In the genomic region with DNA sequence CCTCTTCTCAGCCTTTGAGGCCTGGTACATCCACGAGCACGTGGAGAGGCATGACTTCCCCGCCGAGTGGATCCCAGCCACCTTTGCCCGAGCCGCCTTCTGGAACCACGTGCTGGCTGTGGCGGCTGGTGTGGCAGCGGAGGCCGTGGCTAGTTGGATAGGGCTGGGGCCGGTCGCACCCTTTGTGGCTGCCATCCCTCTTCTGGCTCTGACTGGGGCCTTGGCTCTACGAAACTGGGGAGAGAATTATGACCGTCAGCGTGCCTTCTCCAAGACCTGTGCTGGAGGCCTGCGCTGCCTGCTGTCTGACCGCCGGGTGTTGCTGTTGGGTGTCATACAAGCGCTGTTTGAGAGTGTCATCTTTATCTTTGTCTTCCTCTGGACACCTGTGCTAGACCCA, we compare ENCODE assay signal across 9 mouse cellular contexts. TPM values are rescaled to one million over a fixed set of nuclear protein-coding genes. Genes with fewer than 3 reads are reported as not detected.
DNase-seq lines count a peak whose midpoint lies in the region; ATAC-seq and TF ChIP-seq lines count a peak whose summit lies in the region.
"Had no signal": no experiment of that assay in that cellular context is flagged by ENCODE, and none has a peak within 500 bp of the region (broad histone marks: within the 10 kb centered on the region; RNA-seq: fewer than 3 reads in every experiment).

No protein-coding gene starts in this region.

- intact Hi-C loops in heart, postnatal 10 days (cut with DNase I): no loop called here

- H3K9ac ChIP-seq in heart, embryonic 15.5 days: no peak overlapping the region
- H3K9ac ChIP-seq in hindbrain, embryonic 14.5 days: no peak overlapping the region; the same call in 1 of the 2 replicates
- no peak overlapping the region for H3K9ac ChIP-seq in midbrain, embryonic 14.5 days (replicated peaks; ENCODE audit: low read length)

- WGBS in heart, embryonic 15.5 days: 94% methylated on average over 19 of the region's 19 CpGs
- WGBS in hindbrain, embryonic 14.5 days: 97% methylated on average over 19 of the region's 19 CpGs
- 95% methylated on average over 19 of the region's 19 CpGs for WGBS in midbrain, embryonic 14.5 days
- 92% methylated on average over 19 of the region's 19 CpGs for WGBS in lung, adult 2 months

- H3K9me3 ChIP-seq in heart, embryonic 15.5 days (replicated peaks): no peaks in the 10 kb centered on the region
- no peaks in the 10 kb centered on the region for H3K9me3 ChIP-seq in hindbrain, embryonic 14.5 days (ENCODE audit: control insufficient read depth, low read length)
- H3K9me3 ChIP-seq in midbrain, embryonic 14.5 days (ENCODE audit: control insufficient read depth, low read length): no peaks in the 10 kb centered on the region

- no peak for TF ChIP-seq CTCF in bone marrow macrophage, adult 2 months (IDR thresholded peaks at IDR 0.05; ENCODE audit: low read depth, low read length)
- TF ChIP-seq CTCF in lung, adult 2 months (IDR thresholded peaks at IDR 0.05; ENCODE audit: insufficient read depth, low read length): no peak

- H3K4me2 ChIP-seq in heart, embryonic 15.5 days: peak overlapping the region; percentile 71
- peak overlapping the region; percentile 94 for H3K4me2 ChIP-seq in hindbrain, embryonic 14.5 days (replicated peaks)
- peak overlapping the region; percentile 55 for H3K4me2 ChIP-seq in midbrain, embryonic 14.5 days (ENCODE audit: low read length)

- H3K36me3 ChIP-seq in heart, embryonic 15.5 days: peaks cover 13% of the 10 kb centered on the region
- peaks cover 26% of the 10 kb centered on the region for H3K36me3 ChIP-seq in hindbrain, embryonic 14.5 days (replicated peaks; ENCODE audit: control insufficient read depth, insufficient read depth)
- peaks cover 14% of the 10 kb centered on the region for H3K36me3 ChIP-seq in midbrain, embryonic 14.5 days (ENCODE audit: control insufficient read depth, insufficient read depth, low read length)

- peaks cover 21% of the 10 kb centered on the region for H3K4me1 ChIP-seq in heart, embryonic 15.5 days (replicated peaks)
- peaks cover 40% of the 10 kb centered on the region for H3K4me1 ChIP-seq in bone marrow macrophage, adult 2 months (ENCODE audit: control insufficient read depth, insufficient read depth, low read length)
- H3K4me1 ChIP-seq in hindbrain, embryonic 14.5 days (replicated peaks; ENCODE audit: control insufficient read depth, insufficient read depth, low read length): peaks cover 9% of the 10 kb centered on the region
- peaks cover 10% of the 10 kb centered on the region for H3K4me1 ChIP-seq in midbrain, embryonic 14.5 days (ENCODE audit: control insufficient read depth, insufficient read depth, low read length)
- H3K4me1 ChIP-seq in lung, adult 2 months (ENCODE audit: control insufficient read depth, insufficient read depth, low read length): peaks cover 4% of the 10 kb centered on the region; the same call in 1 of the 2 replicates

- peak overlapping the region; percentile 69; the same call in 1 of the 2 replicates for H3K4me3 ChIP-seq in heart, embryonic 15.5 days
- H3K4me3 ChIP-seq in bone marrow macrophage, adult 2 months (ENCODE audit: insufficient read depth, low read length): peak overlapping the region; percentile 97
- peak overlapping the region; percentile 74 for H3K4me3 ChIP-seq in hindbrain, embryonic 14.5 days (replicated peaks; ENCODE audit: low read length)
- no peak overlapping the region for H3K4me3 ChIP-seq in midbrain, embryonic 14.5 days (replicated peaks; ENCODE audit: low read depth, low read length)
- no peak overlapping the region for H3K4me3 ChIP-seq in lung, adult 2 months (replicated peaks; ENCODE audit: extremely low read depth, low read depth, low read length)

- no peaks in the 10 kb centered on the region for H3K27me3 ChIP-seq in heart, embryonic 15.5 days
- H3K27me3 ChIP-seq in hindbrain, embryonic 14.5 days (ENCODE audit: control insufficient read depth, insufficient read depth, low read length): no peaks in the 10 kb centered on the region
- H3K27me3 ChIP-seq in midbrain, embryonic 14.5 days (ENCODE audit: control insufficient read depth, insufficient read depth, low read length): no peaks in the 10 kb centered on the region

- H3K27ac ChIP-seq in heart, embryonic 15.5 days: no peak overlapping the region
- H3K27ac ChIP-seq in bone marrow macrophage, adult 2 months (ENCODE audit: insufficient read depth, low read depth, low read length): no peak overlapping the region
- no peak overlapping the region for H3K27ac ChIP-seq in hindbrain, embryonic 14.5 days
- no peak overlapping the region for H3K27ac ChIP-seq in midbrain, embryonic 14.5 days (replicated peaks; ENCODE audit: low read depth, low read length)

- TF ChIP-seq POLR2A in bone marrow macrophage, adult 2 months (IDR thresholded peaks at IDR 0.05; ENCODE audit: borderline replicate concordance, low read depth, low read length): no peak
- TF ChIP-seq POLR2A in lung, adult 2 months (IDR thresholded peaks at IDR 0.05; ENCODE audit: borderline replicate concordance, extremely low read depth, low read depth, low read length): no peak

- no peak for ATAC-seq in heart, embryonic 15.5 days (replicated peaks; ENCODE audit: insufficient number of reproducible peaks, insufficient read depth, low FRiP score, low read depth)
- no peak for ATAC-seq in hindbrain, embryonic 14.5 days (ENCODE audit: low FRiP score)
- ATAC-seq in midbrain, embryonic 14.5 days (ENCODE audit: low FRiP score, low TSS enrichment): no peak
- ATAC-seq in frontal cortex, adult (ENCODE audit: low TSS enrichment): no peak

- no peak for DNase-seq in heart, postnatal 10 days
- no peak for DNase-seq in hindbrain, embryonic 14.5 days (ENCODE audit: low spot score)
- DNase-seq in midbrain, embryonic 14.5 days: no peak
- no peak for DNase-seq in lung, adult 2 months
- no peak for DNase-seq in urinary bladder, postnatal 14 days (ENCODE audit: low spot score)

RNA-seq across cellular contexts. Expression of a gene that starts 1.4 kb away (rescaled TPM):
- 39.3 and 47.4 TPM in 2 replicates for polyA plus RNA-seq in heart, embryonic 15.5 days (2015; fragmentation: Nextera tagmentation; extraction: Ambion mirVana)
- 10 to 100 TPM; 20.6 to 23.8 TPM for total RNA-seq in heart, postnatal 10 days (2021)
- polyA plus RNA-seq in bone marrow macrophage, adult 2 months (2012; ENCODE audit: insufficient read depth, insufficient read length, missing spikeins): 71.6 and 78.4 TPM in 2 replicates
- polyA plus RNA-seq in hindbrain, embryonic 14.5 days (2014; fragmentation: Nextera tagmentation; extraction: Ambion mirVana): 60.6 and 61.8 TPM in 2 replicates
- polyA plus RNA-seq in midbrain, embryonic 14.5 days (2014; fragmentation: Nextera tagmentation; extraction: Ambion mirVana): 51.9 and 53.3 TPM in 2 replicates
- polyA plus RNA-seq in lung, adult 2 months (2012; rRNA removed): 95.4 and 97.1 TPM in 2 replicates

RNA-seq across cellular contexts. Expression of a gene that starts 10.3 kb away (rescaled TPM):
- polyA plus RNA-seq in heart, embryonic 15.5 days (2015; fragmentation: Nextera tagmentation; extraction: Ambion mirVana): not detected in 2 replicates
- not detected for total RNA-seq in heart, postnatal 10 days (2021)
- polyA plus RNA-seq in bone marrow macrophage, adult 2 months (2012; ENCODE audit: insufficient read depth, insufficient read length, missing spikeins): not detected in 2 replicates
- not detected in 2 replicates for polyA plus RNA-seq in hindbrain, embryonic 14.5 days (2014; fragmentation: Nextera tagmentation; extraction: Ambion mirVana)
- polyA plus RNA-seq in midbrain, embryonic 14.5 days (2014; fragmentation: Nextera tagmentation; extraction: Ambion mirVana): 0.09 TPM in 1 of 2 replicates, not detected in the other
- 0.31 and 0.60 TPM in 2 replicates for polyA plus RNA-seq in lung, adult 2 months (2012; rRNA removed)
- total RNA-seq: layer of hippocampus, postnatal 10 days had no signal

RNA-seq across cellular contexts. Expression of a gene that starts 15.4 kb away (rescaled TPM):
- 14.7 and 20.0 TPM in 2 replicates for polyA plus RNA-seq in heart, embryonic 15.5 days (2015; fragmentation: Nextera tagmentation; extraction: Ambion mirVana)
- 10 to 100 TPM in 1 of 2 experiments, 1 to 10 TPM in 1; 7.5 to 10.7 TPM for total RNA-seq in heart, postnatal 10 days (2021)
- polyA plus RNA-seq in bone marrow macrophage, adult 2 months (2012; ENCODE audit: insufficient read depth, insufficient read length, missing spikeins): 15.6 and 17.9 TPM in 2 replicates
- 6.8 and 7.0 TPM in 2 replicates for polyA plus RNA-seq in hindbrain, embryonic 14.5 days (2014; fragmentation: Nextera tagmentation; extraction: Ambion mirVana)
- polyA plus RNA-seq in midbrain, embryonic 14.5 days (2014; fragmentation: Nextera tagmentation; extraction: Ambion mirVana): 4.9 and 9.1 TPM in 2 replicates
- polyA plus RNA-seq in lung, adult 2 months (2012; rRNA removed): 2.4 and 3.8 TPM in 2 replicates

RNA-seq across cellular contexts. Expression of a gene that starts 23.3 kb away (rescaled TPM):
- 7.9 and 15.8 TPM in 2 replicates for polyA plus RNA-seq in heart, embryonic 15.5 days (2015; fragmentation: Nextera tagmentation; extraction: Ambion mirVana)
- total RNA-seq in heart, postnatal 10 days (2021): 10 to 100 TPM; 23.2 to 27.2 TPM
- polyA plus RNA-seq in bone marrow macrophage, adult 2 months (2012; ENCODE audit: insufficient read depth, insufficient read length, missing spikeins): 29.8 and 30.4 TPM in 2 replicates
- polyA plus RNA-seq in hindbrain, embryonic 14.5 days (2014; fragmentation: Nextera tagmentation; extraction: Ambion mirVana): 6.2 and 6.7 TPM in 2 replicates
- 2.3 and 3.6 TPM in 2 replicates for polyA plus RNA-seq in midbrain, embryonic 14.5 days (2014; fragmentation: Nextera tagmentation; extraction: Ambion mirVana)
- 75.1 and 93.9 TPM in 2 replicates for polyA plus RNA-seq in lung, adult 2 months (2012; rRNA removed)

RNA-seq across cellular contexts. Expression of a gene that starts 45.3 kb away (rescaled TPM):
- polyA plus RNA-seq in heart, embryonic 15.5 days (2015; fragmentation: Nextera tagmentation; extraction: Ambion mirVana): 261 and 296 TPM in 2 replicates
- total RNA-seq in heart, postnatal 10 days (2021): 100 to 1,000 TPM; 336 to 346 TPM
- polyA plus RNA-seq in bone marrow macrophage, adult 2 months (2012; ENCODE audit: insufficient read depth, insufficient read length, missing spikeins): 542 and 550 TPM in 2 replicates
- 518 and 626 TPM in 2 replicates for polyA plus RNA-seq in hindbrain, embryonic 14.5 days (2014; fragmentation: Nextera tagmentation; extraction: Ambion mirVana)
- 562 and 649 TPM in 2 replicates for polyA plus RNA-seq in midbrain, embryonic 14.5 days (2014; fragmentation: Nextera tagmentation; extraction: Ambion mirVana)
- 66.1 and 121 TPM in 2 replicates for polyA plus RNA-seq in lung, adult 2 months (2012; rRNA removed)

Comparison
In these comparisons a context has a peak if more than half of its experiments do, and no peak if none do; other contexts are left out.
1. H3K4me3 ChIP-seq: peak in heart, embryonic 15.5 days (single experiment), bone marrow macrophage, adult 2 months (single experiment) and hindbrain, embryonic 14.5 days (single experiment); none in midbrain, embryonic 14.5 days (single experiment) and lung, adult 2 months (single experiment).
2. Peak in every context shown above with its lines, with median percentiles within 50 percentile points of each other: H3K4me2 ChIP-seq.